9 mouse cellular contexts compared by ENCODE assay signal in genomic region chr3:149330716-149331115, GRCm38 (mm10).
DNase-seq lines count a peak whose midpoint lies in the region; ATAC-seq lines count a peak whose summit lies in the region.
"Had no signal": no experiment of that assay in that cellular context is flagged by ENCODE, and none has a peak within 500 bp of the region (broad histone marks: within the 10 kb centered on the region; RNA-seq: fewer than 3 reads in every experiment).

No protein-coding gene starts in this region.

- H3K36me3 ChIP-seq in heart, embryonic 16.5 days (ENCODE audit: control insufficient read depth, insufficient read depth), result no peaks in the 10 kb centered on the region
- H3K36me3 ChIP-seq in hindbrain, embryonic 10.5 days, result no peaks in the 10 kb centered on the region
- H3K36me3 ChIP-seq: embryonic facial prominence, embryonic 12.5 days had no signal

- peak; percentile 34 for DNase-seq in R1 (ENCODE audit: low read depth, low spot score)
- DNase-seq in adrenal gland, postnatal 14 days, result peak; percentile 22
- peak; percentile 67 to 80 for DNase-seq in kidney, postnatal 25 days
- DNase-seq in hindbrain, embryonic 10.5 days (ENCODE audit: low spot score), result no peak
- DNase-seq in thymus, postnatal 10 days (ENCODE audit: low spot score in 2 of 2), result no peak
- DNase-seq in right cerebral cortex, postnatal 4 days, result no peak

- no peak overlapping the region for H3K4me2 ChIP-seq in heart, embryonic 16.5 days (ENCODE audit: low read depth, low read length)
- H3K4me2 ChIP-seq: embryonic facial prominence, embryonic 12.5 days had no signal

- H3K4me1 ChIP-seq in heart, embryonic 16.5 days (ENCODE audit: control insufficient read depth, insufficient read depth, low read length), result peaks cover 3% of the 10 kb centered on the region
- peaks cover 47% of the 10 kb centered on the region for H3K4me1 ChIP-seq in hindbrain, embryonic 10.5 days (replicated peaks)

- ATAC-seq in heart, embryonic 16.5 days (replicated peaks; ENCODE audit: extremely low read depth, insufficient read depth, low FRiP score), result peak; percentile 79
- ATAC-seq in erythroid progenitor cell, adult 5-6 weeks (replicated peaks; ENCODE audit: low FRiP score, poor library complexity, severe bottlenecking), result no peak

- H3K27me3 ChIP-seq in heart, embryonic 16.5 days (ENCODE audit: control insufficient read depth, insufficient read depth, low read length), result no peaks in the 10 kb centered on the region
- peaks cover 45% of the 10 kb centered on the region for H3K27me3 ChIP-seq in hindbrain, embryonic 10.5 days (ENCODE audit: insufficient read depth, poor library complexity, severe bottlenecking)

- 72% methylated on average over 10 of the region's 10 CpGs for WGBS in heart, embryonic 16.5 days
- WGBS in hindbrain, embryonic 10.5 days, result 80% methylated on average over 10 of the region's 10 CpGs

- H3K9ac ChIP-seq in heart, embryonic 16.5 days (ENCODE audit: low read length), result no peak overlapping the region
- H3K9ac ChIP-seq: embryonic facial prominence, embryonic 12.5 days had no signal

- no peak overlapping the region; the same call in 1 of the 2 replicates for H3K27ac ChIP-seq in heart, embryonic 16.5 days (ENCODE audit: low read length)
- H3K27ac ChIP-seq in hindbrain, embryonic 10.5 days, result no peak overlapping the region; the same call in 1 of the 2 replicates
- H3K27ac ChIP-seq: embryonic facial prominence, embryonic 12.5 days had no signal

- H3K9me3 ChIP-seq in heart, embryonic 16.5 days (replicated peaks; ENCODE audit: control insufficient read depth, low read length), result no peaks in the 10 kb centered on the region
- no peaks in the 10 kb centered on the region for H3K9me3 ChIP-seq in hindbrain, embryonic 10.5 days
- H3K9me3 ChIP-seq: embryonic facial prominence, embryonic 12.5 days had no signal

- H3K4me3 ChIP-seq in heart, embryonic 16.5 days (ENCODE audit: low read length), result no peak overlapping the region
- H3K4me3 ChIP-seq in hindbrain, embryonic 10.5 days, result no peak overlapping the region
- H3K4me3 ChIP-seq: embryonic facial prominence, embryonic 12.5 days had no signal

Comparison
In these comparisons a context has a peak if more than half of its experiments do, and no peak if none do; other contexts are left out.
1. DNase-seq: peak in R1 (single experiment), adrenal gland, postnatal 14 days (single experiment) and kidney, postnatal 25 days (2 of 2); none in hindbrain, embryonic 10.5 days (single experiment), thymus, postnatal 10 days (0 of 2) and right cerebral cortex, postnatal 4 days (single experiment).